Mouse (Mus musculus): ENCODE measurements around the gene Serpinb1a. TPM values are rescaled to one million over a fixed set of nuclear protein-coding genes. Genes with fewer than 3 reads are reported as not detected.

Gene Serpinb1a
- total RNA-seq, 2 experiments from 2014 or later, result 2.9 to 4.7 TPM

DNA sequence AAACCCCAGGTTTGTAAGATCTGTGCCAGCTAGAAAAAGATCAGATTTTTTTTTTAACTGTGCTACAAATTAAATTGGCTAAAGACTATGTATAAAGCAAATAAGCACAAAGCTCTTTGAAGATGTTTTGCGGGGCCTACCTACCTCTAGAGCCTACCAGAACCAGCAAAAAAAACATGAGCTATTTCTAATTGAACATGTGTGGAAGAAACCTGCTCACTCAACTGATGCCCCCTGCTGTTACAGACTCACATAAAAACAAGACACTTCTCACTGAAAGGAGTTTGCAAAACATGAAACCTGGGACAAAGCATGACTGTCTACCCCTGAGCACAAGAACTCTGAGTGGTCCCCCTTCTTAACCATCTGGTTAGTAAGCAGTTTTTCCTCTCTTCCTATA lies 53.9 kb downstream of the Serpinb1a start:
- DNase-seq, result no peak

DNA sequence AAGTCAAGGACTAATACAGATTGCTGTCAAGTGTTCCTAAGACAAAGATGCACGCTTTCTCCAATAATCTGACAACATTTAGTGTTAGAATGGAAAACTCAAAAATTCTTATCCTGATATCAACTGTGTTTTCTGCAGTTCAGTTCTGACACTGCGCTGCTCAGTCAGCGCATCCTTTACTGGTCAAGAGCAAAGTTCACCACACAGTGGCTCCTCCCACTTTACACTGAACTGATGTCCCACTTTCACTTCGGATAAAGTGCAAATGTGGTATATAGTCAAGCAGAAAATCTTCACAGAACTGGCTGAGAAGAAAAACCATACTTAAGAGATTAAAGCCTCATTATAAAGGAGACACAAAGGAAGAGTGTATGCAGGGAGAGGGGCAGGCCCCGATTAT lies 55.8 kb downstream of the Serpinb1a start:
- no peak for DNase-seq

DNA sequence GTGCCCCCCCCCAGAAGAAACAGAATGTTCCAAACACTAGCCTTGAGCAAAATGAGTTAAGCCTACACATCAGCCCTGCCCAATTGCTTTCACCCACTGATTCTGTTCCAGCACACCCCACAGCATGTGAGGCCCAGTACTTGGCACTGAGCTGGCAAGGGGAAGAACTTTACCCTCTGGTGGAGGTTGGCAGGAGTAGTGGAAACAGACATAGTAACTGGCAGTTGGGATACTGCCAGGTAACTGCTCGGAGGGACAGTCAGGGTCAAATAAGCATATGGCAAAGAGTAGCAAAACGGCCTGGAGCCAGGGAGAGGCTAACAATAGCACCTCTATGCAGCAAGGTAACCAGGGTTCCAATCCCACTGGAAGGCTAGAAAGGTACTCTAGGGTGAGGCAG lies 56.4 kb downstream of the Serpinb1a start:
- peak; percentile 78 to 89 for DNase-seq

Other genes starting within 250 kb of the Serpinb1a start
- gene Mylk4, start 67.2 kb downstream of the Serpinb1a start, total RNA-seq (2021), result 100 to 1,000 TPM; 206 to 302 TPM
- gene Wrnip1, start 49.1 kb downstream of the Serpinb1a start, total RNA-seq (2021), result 10 to 100 TPM; 19.9 to 26.0 TPM
- not detected for gene D930007J09Rik, start 48.3 kb downstream of the Serpinb1a start, total RNA-seq (2021)
- 1 to 10 TPM; 1.3 to 3.5 TPM for gene Serpinb1c, start 47.0 kb upstream of the Serpinb1a start, total RNA-seq (2021)
- gene Serpinb6b, start 114.0 kb upstream of the Serpinb1a start, total RNA-seq (2021), result 10 to 100 TPM; 31.5 to 39.0 TPM
- gene Serpinb9, start 152.1 kb upstream of the Serpinb1a start, total RNA-seq (2021), result 10 to 100 TPM in 1 of 2 experiments, 1 to 10 TPM in 1; 9.4 to 11.3 TPM
- gene Serpinb9b, start 176.2 kb upstream of the Serpinb1a start, total RNA-seq (2021), result under 1 TPM; 0.13 to 0.27 TPM
- gene Serpinb1b, start 227.4 kb upstream of the Serpinb1a start, total RNA-seq (2021), result not detected